Mouse (Mus musculus) liver, postnatal 0 days (tissue): ENCODE results near the gene Lig1.

Source experiments
- CTCF ChIP-seq: sonication (generic); IDR thresholded peaks from 2 replicates; pipeline ENCODE4 v1.5.1; 2016; ENCODE audit warnings: antibody characterized with exemption, low read depth
- EP300 ChIP-seq: IDR thresholded peaks from 2 replicates; pipeline ENCODE4 v1.6.1; 2016; ENCODE audit warnings: antibody characterized with exemption, low read depth, mild to moderate bottlenecking

- TF ChIP-seq CTCF (no peak), EP300 (no peak)
Observed at GRCm38 (mm10) chr7:13311401-13311800, 34.3 kb downstream of the Lig1 start.
